17 mouse cellular contexts compared by ENCODE assay signal in genomic region chr11:118496066-118496689, GRCm38 (mm10). TPM values are rescaled to one million over a fixed set of nuclear protein-coding genes. Genes with fewer than 3 reads are reported as not detected.
DNase-seq lines count a peak whose midpoint lies in the region; ATAC-seq lines count a peak whose summit lies in the region.
"Had no signal": no experiment of that assay in that cellular context is flagged by ENCODE, and none has a peak within 500 bp of the region (broad histone marks: within the 10 kb centered on the region; RNA-seq: fewer than 3 reads in every experiment).

No protein-coding gene starts in this region.

- no peaks in the 10 kb centered on the region for H3K36me3 ChIP-seq in hindbrain, embryonic 10.5 days
- H3K36me3 ChIP-seq in hindbrain, embryonic 11.5 days (ENCODE audit: control insufficient read depth, insufficient read depth, low read length): no peaks in the 10 kb centered on the region
- H3K36me3 ChIP-seq in midbrain, embryonic 13.5 days: no peaks in the 10 kb centered on the region
- H3K36me3 ChIP-seq in midbrain, embryonic 11.5 days (ENCODE audit: control insufficient read depth, insufficient read depth, low read length): no peaks in the 10 kb centered on the region
- H3K36me3 ChIP-seq in kidney, embryonic 14.5 days (ENCODE audit: control insufficient read depth, insufficient read depth, low read length): no peaks in the 10 kb centered on the region
- H3K36me3 ChIP-seq: heart, embryonic 15.5 days; hindbrain, embryonic 15.5 days had no signal

- H3K9me3 ChIP-seq in hindbrain, embryonic 10.5 days: no peaks in the 10 kb centered on the region
- no peaks in the 10 kb centered on the region for H3K9me3 ChIP-seq in hindbrain, embryonic 11.5 days (ENCODE audit: control insufficient read depth, low read length)
- H3K9me3 ChIP-seq in midbrain, embryonic 13.5 days: no peaks in the 10 kb centered on the region
- H3K9me3 ChIP-seq in midbrain, embryonic 11.5 days (ENCODE audit: control insufficient read depth, low read length): no peaks in the 10 kb centered on the region
- H3K9me3 ChIP-seq in kidney, embryonic 14.5 days (ENCODE audit: control insufficient read depth, low read length): no peaks in the 10 kb centered on the region
- H3K9me3 ChIP-seq: heart, embryonic 15.5 days; hindbrain, embryonic 15.5 days had no signal

- peak overlapping the region; percentile 13; the same call in 1 of the 2 replicates for H3K27ac ChIP-seq in hindbrain, embryonic 10.5 days
- H3K27ac ChIP-seq in hindbrain, embryonic 11.5 days (ENCODE audit: low read depth, low read length): no peak overlapping the region
- no peak overlapping the region for H3K27ac ChIP-seq in midbrain, embryonic 13.5 days
- no peak overlapping the region for H3K27ac ChIP-seq in midbrain, embryonic 11.5 days (ENCODE audit: low read depth, low read length)
- H3K27ac ChIP-seq in kidney, embryonic 14.5 days (ENCODE audit: low read depth, low read length): no peak overlapping the region
- H3K27ac ChIP-seq: heart, embryonic 15.5 days; hindbrain, embryonic 15.5 days; liver, embryonic 14.5 days had no signal

- H3K9ac ChIP-seq in hindbrain, embryonic 11.5 days (ENCODE audit: low read depth, low read length): no peak overlapping the region
- 0 out of 2 replicates have a peak overlapping the region, but pooled peaks have one; percentile 14 for H3K9ac ChIP-seq in midbrain, embryonic 13.5 days (replicated peaks)
- H3K9ac ChIP-seq in midbrain, embryonic 11.5 days (ENCODE audit: low read length): no peak overlapping the region
- H3K9ac ChIP-seq in kidney, embryonic 14.5 days (ENCODE audit: low read depth, low read length): 0 out of 2 replicates have a peak overlapping the region, but pooled peaks have one; percentile 7
- H3K9ac ChIP-seq: heart, embryonic 15.5 days; hindbrain, embryonic 15.5 days; liver, embryonic 14.5 days had no signal

- H3K4me3 ChIP-seq in hindbrain, embryonic 10.5 days: no peak overlapping the region
- H3K4me3 ChIP-seq in hindbrain, embryonic 11.5 days (ENCODE audit: low read depth, low read length): no peak overlapping the region
- H3K4me3 ChIP-seq in midbrain, embryonic 13.5 days (replicated peaks): no peak overlapping the region
- no peak overlapping the region for H3K4me3 ChIP-seq in midbrain, embryonic 11.5 days (ENCODE audit: low read depth, low read length)
- H3K4me3 ChIP-seq in kidney, embryonic 14.5 days (ENCODE audit: low read length): no peak overlapping the region
- H3K4me3 ChIP-seq: heart, embryonic 15.5 days; hindbrain, embryonic 15.5 days had no signal

- peaks cover 7% of the 10 kb centered on the region; the same call in 1 of the 2 replicates for H3K27me3 ChIP-seq in hindbrain, embryonic 10.5 days (ENCODE audit: insufficient read depth, poor library complexity, severe bottlenecking)
- no peaks in the 10 kb centered on the region for H3K27me3 ChIP-seq in hindbrain, embryonic 11.5 days (ENCODE audit: control insufficient read depth, insufficient read depth, low read length)
- H3K27me3 ChIP-seq in midbrain, embryonic 13.5 days: peaks cover 3% of the 10 kb centered on the region; the same call in 1 of the 2 replicates
- no peaks in the 10 kb centered on the region for H3K27me3 ChIP-seq in midbrain, embryonic 11.5 days (ENCODE audit: control insufficient read depth, insufficient read depth, low read length)
- no peaks in the 10 kb centered on the region for H3K27me3 ChIP-seq in kidney, embryonic 14.5 days (ENCODE audit: control insufficient read depth, insufficient read depth, low read length)
- H3K27me3 ChIP-seq: hindbrain, embryonic 15.5 days had no signal

- no peak for ATAC-seq in hindbrain, embryonic 11.5 days (ENCODE audit: low FRiP score)
- no peak for ATAC-seq in midbrain, embryonic 13.5 days
- ATAC-seq in midbrain, embryonic 11.5 days (ENCODE audit: low FRiP score): no peak
- ATAC-seq in kidney, embryonic 14.5 days (ENCODE audit: low FRiP score, low TSS enrichment): no peak
- ATAC-seq: intestine, embryonic 16.5 days had no signal

- intact Hi-C loops in heart, postnatal 10 days (cut with DNase I): no loop called here

- H3K4me1 ChIP-seq in hindbrain, embryonic 10.5 days (replicated peaks): peaks cover 47% of the 10 kb centered on the region
- no peaks in the 10 kb centered on the region for H3K4me1 ChIP-seq in hindbrain, embryonic 11.5 days (replicated peaks; ENCODE audit: control insufficient read depth, insufficient read depth, low read length)
- H3K4me1 ChIP-seq in midbrain, embryonic 13.5 days (replicated peaks): peaks cover 24% of the 10 kb centered on the region
- peaks cover 3% of the 10 kb centered on the region for H3K4me1 ChIP-seq in midbrain, embryonic 11.5 days (ENCODE audit: control insufficient read depth, insufficient read depth, low read length)
- H3K4me1 ChIP-seq in kidney, embryonic 14.5 days (ENCODE audit: control insufficient read depth, insufficient read depth, low read length): peaks cover 10% of the 10 kb centered on the region
- H3K4me1 ChIP-seq: heart, embryonic 15.5 days had no signal

- DNase-seq in hindbrain, embryonic 10.5 days (ENCODE audit: low spot score): no peak
- no peak for DNase-seq in hindbrain, embryonic 11.5 days (ENCODE audit: low spot score)
- no peak for DNase-seq in midbrain, embryonic 11.5 days (ENCODE audit: low spot score, missing footprints)
- DNase-seq in heart, postnatal 10 days: no peak
- DNase-seq in spleen, postnatal 36 days (ENCODE audit: low spot score in 2 of 2): no peak
- DNase-seq: adrenal gland, adult 8-10 months; cerebellum, adult 11-12 months; gastrocnemius, postnatal 10 days; heart, adult 18-20 months; right cerebral cortex, postnatal 25 days; thymus, postnatal 14 days had no signal

- no peak overlapping the region for H3K4me2 ChIP-seq in hindbrain, embryonic 11.5 days (replicated peaks; ENCODE audit: low read depth, low read length)
- H3K4me2 ChIP-seq in midbrain, embryonic 13.5 days (replicated peaks): no peak overlapping the region
- H3K4me2 ChIP-seq in midbrain, embryonic 11.5 days: no peak overlapping the region
- H3K4me2 ChIP-seq in kidney, embryonic 14.5 days (replicated peaks; ENCODE audit: low read depth, low read length): no peak overlapping the region; the same call in 1 of the 2 replicates
- H3K4me2 ChIP-seq: heart, embryonic 15.5 days; hindbrain, embryonic 15.5 days had no signal

- WGBS in hindbrain, embryonic 10.5 days: 55% methylated on average over 20 of the region's 20 CpGs
- WGBS in hindbrain, embryonic 11.5 days: 57% methylated on average over 20 of the region's 20 CpGs
- 59% methylated on average over 20 of the region's 20 CpGs for WGBS in midbrain, embryonic 13.5 days
- 60% methylated on average over 20 of the region's 20 CpGs for whole genome bisulfite sequencing in midbrain, embryonic 11.5 days
- WGBS in kidney, embryonic 14.5 days: 22% methylated on average over 20 of the region's 20 CpGs

RNA-seq across cellular contexts. Expression of gene Engase, which starts 19.5 kb away (rescaled TPM):
- 8.7 and 8.9 TPM in 2 replicates for polyA plus RNA-seq in hindbrain, embryonic 10.5 days (2016; fragmentation: Nextera tagmentation; extraction: Ambion mirVana)
- 4.7 and 4.8 TPM in 2 replicates for polyA plus RNA-seq in hindbrain, embryonic 11.5 days (2014; fragmentation: Nextera tagmentation; extraction: Ambion mirVana)
- 6.3 and 6.4 TPM in 2 replicates for polyA plus RNA-seq in midbrain, embryonic 13.5 days (2015; fragmentation: Nextera tagmentation; extraction: Ambion mirVana)
- 4.4 and 6.4 TPM in 2 replicates for polyA plus RNA-seq in midbrain, embryonic 11.5 days (2014; fragmentation: Nextera tagmentation; extraction: Ambion mirVana)
- 3.9 and 9.7 TPM in 2 replicates for polyA plus RNA-seq in kidney, embryonic 14.5 days (2014; fragmentation: Nextera tagmentation; extraction: Ambion mirVana)
- total RNA-seq in heart, postnatal 10 days (2021): 1 to 10 TPM; 6.6 to 7.1 TPM

Comparison
In these comparisons a context has a peak if more than half of its experiments do, and no peak if none do; other contexts are left out.
1. H3K9ac ChIP-seq: peak in midbrain, embryonic 13.5 days (single experiment) and kidney, embryonic 14.5 days (single experiment); none in hindbrain, embryonic 11.5 days (single experiment) and midbrain, embryonic 11.5 days (single experiment).